Mouse (Mus musculus): ENCODE data around the gene Cldn34b3.
"Not testable (repeated sequence)": the region's sequence is repeated elsewhere in the genome, so short reads cannot be mapped to it uniquely, and the experiment has no call there.

Cldn34b3 gene

DNA sequence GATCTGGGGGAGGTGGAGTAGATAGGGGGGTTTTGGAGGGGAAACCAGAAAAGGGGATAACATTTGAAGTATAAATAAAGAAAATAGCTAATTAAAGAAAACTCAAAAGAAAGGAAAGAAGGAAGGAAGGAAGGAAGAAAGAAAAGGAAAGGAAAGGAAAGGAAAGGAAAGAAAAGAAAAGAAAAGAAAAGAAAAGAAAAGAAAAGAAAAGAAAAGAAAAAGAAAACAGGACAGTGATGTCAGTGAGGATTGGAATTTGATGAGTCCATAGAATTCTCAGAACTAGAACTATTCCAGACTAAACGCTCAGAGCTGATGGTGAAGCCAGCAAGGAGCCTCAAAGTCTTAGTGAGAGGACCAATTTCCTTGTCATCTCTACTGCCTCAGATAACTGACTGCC is at the start of gene Cldn34b3:
Gene Cldn34b3 (plus strand): TSS at position 301 of the 400 bp plus-strand sequence.
- in situ Hi-C loops (cut with MboI, MseI), result not testable (repeated sequence)

Data from regulatory T cell (primary cell).